Mouse (Mus musculus) urinary bladder, postnatal 0 days (tissue): ENCODE measurements around the gene Car2. TPM values are rescaled to one million over a fixed set of nuclear protein-coding genes. Genes with fewer than 3 reads are reported as not detected.

ENCODE experiments used
- polyA plus RNA-seq: library from polyadenylated mRNA; unstranded; fragments of >200 nt; fragmentation: Nextera tagmentation; extraction: Ambion mirVana; gene quantifications from 2 replicates; pipeline ENCODE4 v1.2.1, GENCODE M21; 2015

The Car2 gene
- polyA plus RNA-seq: 17.7 and 22.4 TPM in 2 replicates

DNA sequence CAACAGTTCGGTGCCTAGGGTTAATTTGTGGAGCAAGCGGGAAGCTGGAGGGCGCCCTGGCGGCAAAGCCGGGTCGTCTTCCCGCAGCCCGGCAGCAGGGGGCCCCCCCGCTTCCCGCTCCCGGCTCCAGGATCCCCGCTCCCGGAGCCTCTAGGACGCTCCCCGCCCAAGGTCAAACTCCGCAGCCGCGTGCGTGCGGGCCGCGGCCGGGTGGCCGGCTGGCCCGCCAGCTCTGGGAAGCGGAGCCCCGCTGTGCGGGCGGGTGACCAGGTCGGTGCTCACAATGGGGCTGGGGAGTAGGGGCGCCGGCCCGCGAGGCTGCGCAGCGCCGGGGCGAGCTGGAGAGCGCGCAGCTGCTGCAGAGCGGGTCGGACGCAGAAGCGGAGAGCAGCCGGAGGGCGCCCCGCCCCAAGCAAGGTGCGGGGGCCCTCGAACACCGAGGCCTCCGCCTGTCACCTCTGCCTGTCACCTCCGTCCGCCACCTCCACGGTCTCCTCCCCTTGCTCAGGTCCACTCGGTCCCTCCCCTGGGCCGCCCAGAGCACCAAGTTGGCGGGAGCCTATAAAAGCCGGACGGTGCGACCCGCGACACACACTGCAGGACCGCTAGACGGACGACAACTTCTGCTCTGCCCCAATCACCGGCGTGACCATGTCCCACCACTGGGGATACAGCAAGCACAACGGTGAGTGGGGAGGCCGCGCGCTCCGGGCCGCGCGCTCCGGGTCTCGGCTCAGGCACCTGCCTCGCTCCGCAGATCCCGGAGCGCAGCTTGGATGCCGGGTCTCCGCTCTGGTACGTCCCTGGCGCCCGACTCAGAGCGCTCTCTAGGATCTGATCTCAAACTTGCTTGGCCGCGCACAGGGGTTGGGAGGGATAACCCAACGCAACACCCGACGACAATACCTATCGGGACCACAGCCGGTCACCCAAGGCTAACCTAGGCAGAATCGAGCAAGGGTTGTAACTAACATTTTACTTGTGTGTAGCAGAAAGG, at the start of gene Car2:
Gene Car2 (plus strand): TSS at position 172 of the 997 bp plus-strand sequence.

DNA sequence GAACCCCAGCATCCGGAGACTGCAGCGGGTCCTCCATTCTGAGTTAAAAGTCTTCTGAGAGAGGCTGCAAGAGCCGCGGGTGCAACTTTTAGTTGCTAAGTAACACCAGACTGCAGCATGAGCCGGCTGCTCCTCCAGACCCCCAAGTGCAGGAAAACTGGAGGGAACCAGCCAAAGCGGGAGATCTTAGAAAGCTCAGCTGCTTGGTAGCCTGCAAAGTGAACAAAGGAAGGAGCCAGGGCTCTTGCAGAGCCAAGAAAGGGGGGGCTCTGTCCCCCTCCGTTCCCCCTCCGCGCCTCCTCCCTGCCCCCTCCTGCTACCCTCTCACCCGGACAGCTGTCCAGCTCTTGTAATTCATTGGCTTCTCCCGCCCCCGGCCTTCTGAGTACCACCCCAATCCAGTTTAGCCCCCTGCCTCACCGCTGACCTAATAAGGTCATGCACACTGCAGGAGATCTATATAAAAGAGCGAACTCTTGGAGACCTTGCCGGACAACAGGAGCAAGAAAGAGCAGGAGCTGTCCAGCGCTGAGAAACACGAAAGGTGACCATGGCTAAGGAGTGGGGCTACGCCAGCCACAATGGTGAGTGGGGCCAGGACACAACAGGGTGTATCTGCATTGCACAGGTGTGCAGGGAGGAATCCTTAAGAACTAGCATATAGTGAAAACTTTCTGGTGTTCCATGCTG, 22.9 kb upstream of the Car2 start, which contains the start of gene Car3:
Gene Car3 (plus strand): TSS at position 491 of the 690 bp plus-strand sequence.

Other genes starting within 250 kb of the Car2 start
- gene Car13, start 244.5 kb upstream of the Car2 start, polyA plus RNA-seq: 4.8 and 5.7 TPM in 2 replicates
- gene Car1, start 77.9 kb upstream of the Car2 start, polyA plus RNA-seq: 0.17 TPM in 1 of 2 replicates, not detected in the other
- 109 and 123 TPM in 2 replicates for gene Car3, start 22.8 kb upstream of the Car2 start, polyA plus RNA-seq